9 mouse cellular contexts compared by ENCODE assay signal in the genomic region with DNA sequence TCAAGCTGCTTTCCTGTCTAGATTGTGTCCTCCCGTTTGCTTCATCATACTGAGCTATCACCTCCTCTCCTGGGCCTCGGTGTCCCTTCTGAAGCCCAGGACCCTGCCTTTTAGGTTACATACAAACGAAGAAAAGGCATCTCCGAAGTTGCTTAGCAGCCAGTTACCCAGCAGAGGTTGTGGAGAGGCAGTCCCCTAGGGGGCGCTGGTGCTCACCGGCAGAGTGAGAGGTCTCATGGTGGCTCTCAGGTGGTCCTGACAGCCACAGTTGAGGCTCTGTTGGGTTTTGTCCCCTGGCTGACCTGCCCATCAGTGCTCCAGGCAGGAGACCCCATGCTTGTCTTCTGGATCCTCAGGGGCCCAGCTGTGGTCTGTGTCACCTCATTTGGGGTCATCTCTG.
DNase-seq lines count a peak whose midpoint lies in the region; ATAC-seq and TF ChIP-seq lines count a peak whose summit lies in the region.
"Had no signal": no experiment of that assay in that cellular context is flagged by ENCODE, and none has a peak within 500 bp of the region (broad histone marks: within the 10 kb centered on the region; RNA-seq: fewer than 3 reads in every experiment).

No protein-coding gene starts in this region.

- peak; percentile 68 for TF ChIP-seq CTCF in heart, adult 2 months (IDR thresholded peaks at IDR 0.05)
- TF ChIP-seq CTCF in CH12.LX (conservative IDR thresholded peaks at IDR 0.05 in 1 of 2, IDR thresholded peaks at IDR 0.05 in 1 of 2; ENCODE audit: low read depth in 2 of 2, low read length in 2 of 2) = peak; percentile 57 to 67

- peak in 1 of 2 experiments; percentile 42 for DNase-seq in heart, adult 2 months
- no peak for DNase-seq in heart, adult 9 months (ENCODE audit: low spot score in 2 of 2)
- peak; percentile 46 for DNase-seq in CH12.LX (ENCODE audit: extremely low read depth)
- peak; percentile 29 for DNase-seq in c-Kit-positive CD71-negative TER-119-negative erythroid progenitor cells, embryonic 14.5 days (ENCODE audit: low read depth)
- peak; percentile 57 for DNase-seq in induced T-regulatory cell, adult 2 months (ENCODE audit: low read depth)
- peak; percentile 92 for DNase-seq in limb, embryonic 11.5 days (ENCODE audit: low spot score)
- DNase-seq in right cerebral cortex, adult 18-20 months = peak; percentile 51

- no peaks in the 10 kb centered on the region for H3K36me3 ChIP-seq in heart, adult 2 months (ENCODE audit: control insufficient read depth, insufficient read depth, low read length)
- H3K36me3 ChIP-seq in CH12.LX (replicated peaks in 1 of 2; ENCODE audit: control insufficient read depth in 1 of 2, insufficient read depth in 1 of 2, low read length in 1 of 2) = no peaks in the 10 kb centered on the region
- no peaks in the 10 kb centered on the region for H3K36me3 ChIP-seq in limb, embryonic 11.5 days (ENCODE audit: control insufficient read depth, insufficient read depth, low read length)

- intact Hi-C loops in heart, adult 2 months (cut with DNase I) = no loop called here

- H3K27ac ChIP-seq in heart, adult 2 months = no peak overlapping the region
- H3K27ac ChIP-seq in CH12.LX (ENCODE audit: insufficient read depth, low read depth) = no peak overlapping the region
- H3K27ac ChIP-seq in limb, embryonic 11.5 days (replicated peaks; ENCODE audit: low read depth, low read length) = no peak overlapping the region
- H3K27ac ChIP-seq: macrophage had no signal

- H3K4me2 ChIP-seq in CH12.LX (ENCODE audit: insufficient read depth, low read depth, poor library complexity, severe bottlenecking) = no peak overlapping the region
- no peak overlapping the region for H3K4me2 ChIP-seq in limb, embryonic 11.5 days (ENCODE audit: low read depth, severe bottlenecking)

- TF ChIP-seq POLR2A in heart, adult 2 months (IDR thresholded peaks at IDR 0.05; ENCODE audit: insufficient read depth, low read depth, low read length) = no peak
- no peak for TF ChIP-seq POLR2A in CH12.LX (IDR thresholded peaks at IDR 0.05; ENCODE audit: low read depth, low read length)

- TF ChIP-seq EP300 in heart, adult 2 months (IDR thresholded peaks at IDR 0.05; ENCODE audit: insufficient read depth, low read depth, low read length) = no peak
- TF ChIP-seq EP300 in CH12.LX (IDR thresholded peaks at IDR 0.05; ENCODE audit: low read length) = no peak

- no peaks in the 10 kb centered on the region for H3K9me3 ChIP-seq in CH12.LX (replicated peaks; ENCODE audit: low read length)
- no peaks in the 10 kb centered on the region for H3K9me3 ChIP-seq in limb, embryonic 11.5 days (ENCODE audit: control insufficient read depth, low read length)

- H3K4me1 ChIP-seq in heart, adult 2 months (ENCODE audit: control insufficient read depth, insufficient read depth, low read length) = no peaks in the 10 kb centered on the region
- H3K4me1 ChIP-seq in CH12.LX (ENCODE audit: control insufficient read depth in 1 of 2, insufficient read depth in 2 of 2) = no peaks in the 10 kb centered on the region
- H3K4me1 ChIP-seq in limb, embryonic 11.5 days (ENCODE audit: control insufficient read depth, insufficient read depth, low read length) = peaks cover 7% of the 10 kb centered on the region; the same call in 1 of the 2 replicates

- no peak overlapping the region for H3K4me3 ChIP-seq in heart, adult 2 months
- no peak overlapping the region for H3K4me3 ChIP-seq in CH12.LX (replicated peaks in 1 of 3; ENCODE audit: low read depth in 2 of 3, low read length in 2 of 3, poor library complexity in 1 of 3)
- no peak overlapping the region for H3K4me3 ChIP-seq in limb, embryonic 11.5 days (ENCODE audit: low read depth, low read length)

- dilution Hi-C loops in CH12.LX (cut with MboI; ENCODE audit: extremely low pct_ligation_motif_present, extremely low pct_unique_long_range_greater_than_20kb, low sequenced_read_pairs) = no loop called here

- in situ Hi-C loops in CH12.LX (cut with MboI; ENCODE audit: low pct_ligation_motif_present, low pct_unique_long_range_greater_than_20kb, low sequenced_read_pairs) = loop anchor here (5.0 kb wide), 1 partner anchor 72 kb away; no protein-coding TSS in a partner anchor

- TF ChIP-seq RAD21 in CH12.LX (IDR thresholded peaks at IDR 0.05; ENCODE audit: low read depth, low read length) = peak; percentile 39

- H3K9ac ChIP-seq in heart, adult 2 months (ENCODE audit: low read depth, low read length) = no peak overlapping the region
- H3K9ac ChIP-seq in CH12.LX (ENCODE audit: insufficient read depth, low read depth) = no peak overlapping the region
- H3K9ac ChIP-seq in limb, embryonic 11.5 days (ENCODE audit: low read length) = no peak overlapping the region

- H3K79me2 ChIP-seq in heart, adult 2 months (replicated peaks; ENCODE audit: control insufficient read depth, insufficient read depth, low read length) = no peaks in the 10 kb centered on the region
- H3K79me2 ChIP-seq in CH12.LX (replicated peaks; ENCODE audit: control insufficient read depth, extremely low read depth, insufficient read depth, poor library complexity, severe bottlenecking) = no peaks in the 10 kb centered on the region

- no peaks in the 10 kb centered on the region for H3K27me3 ChIP-seq in heart, adult 2 months (ENCODE audit: control insufficient read depth, insufficient read depth, low read length)
- peaks cover 85% of the 10 kb centered on the region for H3K27me3 ChIP-seq in CH12.LX (replicated peaks)
- H3K27me3 ChIP-seq in limb, embryonic 11.5 days (ENCODE audit: control insufficient read depth, insufficient read depth, low read length) = no peaks in the 10 kb centered on the region

- ATAC-seq in limb, embryonic 11.5 days (ENCODE audit: insufficient number of reproducible peaks, low FRiP score, low TSS enrichment, low read depth) = peak; percentile 22; the same call in 1 of the 2 replicates
- ATAC-seq in activated CD4-positive, CD25-positive, alpha-beta regulatory T cell, adult 4 months = no peak

- WGBS in heart, adult 2 months = 8% methylated on average over 6 of the region's 6 CpGs
- 9% methylated on average over 6 of the region's 6 CpGs for WGBS in limb, embryonic 11.5 days

TF ChIP-seq in CH12.LX, 34 proteins besides CTCF, POLR2A, EP300 and RAD21:
- peak; percentile 29 for TF ChIP-seq SMC3 (IDR thresholded peaks at IDR 0.05; ENCODE audit: low read depth, low read length)
- no peak for TF ChIP-seq MAX (IDR thresholded peaks at IDR 0.05; ENCODE audit: low read length)
TF ChIP-seq in CH12.LX: peak in this region for 1.

Comparison
In these comparisons a context has a peak if more than half of its experiments do, and no peak if none do; other contexts are left out.
1. DNase-seq: peak in CH12.LX (single experiment), c-Kit-positive CD71-negative TER-119-negative erythroid progenitor cells, embryonic 14.5 days (single experiment), induced T-regulatory cell, adult 2 months (single experiment), limb, embryonic 11.5 days (single experiment) and right cerebral cortex, adult 18-20 months (single experiment); none in heart, adult 9 months (0 of 2).